Mouse (Mus musculus) lung, adult 2 months (tissue): ENCODE results near the gene Dupd1. TPM values are rescaled to one million over a fixed set of nuclear protein-coding genes. Genes with fewer than 3 reads are reported as not detected.
A peak's percentile ranks its signal among the peaks of the same experiment; 100 is the strongest.

Experiments
- DNase-seq: peaks from one replicate; pipeline ENCODE4 v3.0.0; 2022
- H3K4me1 ChIP-seq: fragments of 200-500 bp; 2 replicates; pipeline ENCODE4 v1.6.1; 2011; ENCODE audit warnings: low read length; ENCODE audit not compliant: control insufficient read depth, insufficient read depth
- H3K4me3 ChIP-seq: fragments of 200-500 bp; replicated peaks from 2 replicates; pipeline ENCODE3; 2011; ENCODE audit warnings: low read depth, mild to moderate bottlenecking, control low read depth, low read length; ENCODE audit errors: extremely low read depth
- CTCF ChIP-seq: fragments of 200-500 bp; IDR thresholded peaks from 2 replicates; pipeline ENCODE4 v1.5.1; 2011; ENCODE audit warnings: mild to moderate bottlenecking, low read length, control low read depth; ENCODE audit not compliant: insufficient read depth
- POLR2A ChIP-seq: fragments of 200-500 bp; IDR thresholded peaks from 2 replicates; pipeline ENCODE4 v1.6.1; 2011; ENCODE audit warnings: low read depth, mild to moderate bottlenecking, control low read depth, low read length, borderline replicate concordance; ENCODE audit errors: extremely low read depth
- WGBS: fragments of 180-500 bp; shearing (Covaris S2); methylation state at CpG from one replicate; pipeline ENCODE4 v1.1.7; 2018; 5-methylcytosine and 5-hydroxymethylcytosine counted together
- polyA plus RNA-seq: library from polyadenylated mRNA; depleted of rRNA; stranded (reverse); fragments of >200 nt; gene quantifications from 2 replicates; pipeline ENCODE4 v1.2.3, GENCODE M21; 2012

Gene Dupd1
- polyA plus RNA-seq, 1 experiment: 1.6 TPM

- 75% methylated on average over 6 of the region's 6 CpGs for WGBS
- H3K4me3 ChIP-seq: no peak overlapping the region
- DNase-seq: no peak
- TF ChIP-seq CTCF (no peak), POLR2A (no peak)
- no peaks in the 10 kb centered on the region for H3K4me1 ChIP-seq
Observed at GRCm38 (mm10) chr14:21729031-21729732, 14.8 kb upstream of the Dupd1 start.

DNA sequence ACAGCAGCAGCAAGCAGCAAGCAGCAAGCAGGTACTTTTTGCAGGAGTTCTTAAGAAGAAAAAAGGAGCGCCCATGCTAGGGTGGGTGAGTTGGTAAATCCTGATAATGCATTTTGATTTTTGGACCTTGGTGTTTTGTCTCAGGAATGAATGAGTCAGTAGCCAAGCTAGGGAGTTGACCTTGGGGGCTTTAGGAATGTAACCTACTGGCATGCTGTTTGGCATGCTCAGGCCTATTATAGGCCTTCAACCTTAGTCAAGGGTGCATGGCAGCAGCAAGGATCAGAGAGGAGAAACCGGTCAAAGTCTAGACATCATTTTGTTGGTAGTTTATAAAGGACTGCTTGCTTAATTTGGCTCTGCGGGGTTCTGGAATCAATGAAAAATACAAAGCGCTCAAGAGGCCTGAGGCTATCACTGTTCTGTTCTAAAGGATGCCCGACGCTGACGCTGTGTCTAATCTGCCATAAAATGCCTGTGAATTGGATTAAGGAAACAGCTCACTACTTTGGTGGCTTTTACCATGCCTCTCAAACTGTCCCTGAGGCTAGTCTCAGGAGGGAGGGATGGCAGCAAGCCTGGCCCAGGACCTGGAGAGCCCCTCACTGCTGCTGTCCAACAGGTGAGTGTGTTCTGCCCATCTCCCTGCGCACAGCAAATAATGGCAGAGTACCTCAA lies 7.8 kb upstream of the Dupd1 start:
- 96% methylated on average over 8 of the region's 8 CpGs for WGBS
- H3K4me1 ChIP-seq: no peaks in the 10 kb centered on the region
- no peak overlapping the region for H3K4me3 ChIP-seq
- TF ChIP-seq POLR2A (no peak), CTCF (no peak)
- no peak for DNase-seq

- DNase-seq: no peak
- H3K4me1 ChIP-seq: no peaks in the 10 kb centered on the region
- 77% methylated on average over 4 of the region's 4 CpGs for WGBS
- TF ChIP-seq POLR2A: no peak
- no peak for TF ChIP-seq CTCF
- no peak overlapping the region for H3K4me3 ChIP-seq
Observed at GRCm38 (mm10) chr14:21720430-21721205, 6.2 kb upstream of the Dupd1 start.

GRCm38 (mm10) chr14:21719646-21720383 lies 5.4 kb upstream of the Dupd1 start:
- H3K4me3 ChIP-seq: no peak overlapping the region
- DNase-seq: no peak
- no peaks in the 10 kb centered on the region for H3K4me1 ChIP-seq
- 42% methylated on average over 17 of the region's 17 CpGs for WGBS
- TF ChIP-seq POLR2A: no peak
- no peak for TF ChIP-seq CTCF

DNA sequence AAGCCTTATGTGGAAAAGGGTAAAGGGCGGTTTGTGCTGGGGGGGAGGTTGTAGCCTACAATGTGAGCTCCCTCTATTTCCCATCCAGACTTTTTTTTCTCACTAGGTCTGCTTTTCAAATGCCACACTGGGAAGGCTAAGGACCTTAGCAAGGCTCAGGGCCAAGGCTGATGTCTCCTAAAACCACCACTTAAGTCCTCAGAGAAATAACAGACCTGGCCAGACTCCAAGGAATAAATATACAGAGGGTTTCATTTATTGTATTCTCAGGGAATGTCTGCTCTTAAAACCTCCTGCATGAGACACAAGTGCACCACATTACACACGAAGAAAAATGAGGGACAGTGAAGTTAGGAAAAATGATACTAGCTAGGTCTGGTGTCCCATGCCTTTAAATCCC lies 3.1 kb downstream of the Dupd1 start:
- no peak for DNase-seq
- Histone ChIP-seq H3K4me1 (peaks cover 12% of the 10 kb centered on the region), H3K4me3 (no peak overlapping the region)
- TF ChIP-seq CTCF (no peak), POLR2A (no peak)
- WGBS: 58% methylated on average over 2 of the region's 2 CpGs

DNA sequence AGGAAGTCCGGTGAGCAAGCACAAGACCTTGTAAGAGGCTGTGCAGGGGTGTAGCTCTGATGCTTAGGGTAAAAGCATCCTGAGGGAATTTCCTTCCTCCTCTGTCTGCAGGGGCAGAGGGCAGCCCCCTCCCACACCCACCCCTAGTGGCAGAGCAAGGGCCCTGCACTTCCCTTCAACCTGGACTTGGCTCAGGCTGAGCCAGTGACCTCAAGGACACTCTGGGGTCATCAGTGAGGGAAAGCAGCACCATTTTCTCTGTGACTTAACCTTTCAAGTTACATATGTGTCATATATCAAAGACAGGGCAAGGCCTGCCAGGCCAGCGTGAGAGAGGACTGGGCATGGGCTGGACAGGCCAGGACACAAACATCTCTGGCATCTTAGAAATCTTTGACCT lies 4.8 kb downstream of the Dupd1 start:
- TF ChIP-seq POLR2A: no peak
- TF ChIP-seq CTCF: no peak

GRCm38 (mm10) chr14:21706759-21707571 lies 7.4 kb downstream of the Dupd1 start:
- H3K4me3 ChIP-seq: no peak overlapping the region
- WGBS: 37% methylated on average over 12 of the region's 12 CpGs
- H3K4me1 ChIP-seq: peaks cover 19% of the 10 kb centered on the region
- DNase-seq: peak; percentile 19
- TF ChIP-seq CTCF (no peak), POLR2A (0 out of 2 replicates have a peak, but pooled peaks have one; percentile 9)

More for the DNA sequence above, 4.8 kb downstream of the Dupd1 start:
- H3K4me1 ChIP-seq: peaks cover 13% of the 10 kb centered on the region
- whole genome bisulfite sequencing: 73% methylated on average over 2 of the region's 2 CpGs
- H3K4me3 ChIP-seq: no peak overlapping the region
- no peak for DNase-seq

GRCm38 (mm10) chr14:21705462-21705861 lies 8.9 kb downstream of the Dupd1 start:
- 85% methylated on average over 2 of the region's 2 CpGs for WGBS

More at GRCm38 (mm10) chr14:21705462-21705861, 8.9 kb downstream of the Dupd1 start:
- H3K4me3 ChIP-seq: no peak overlapping the region
- TF ChIP-seq CTCF (no peak), POLR2A (no peak)
- peaks cover 19% of the 10 kb centered on the region for H3K4me1 ChIP-seq
- no peak for DNase-seq
